Mouse (Mus musculus): ENCODE measurements around the gene Olfr152.

Olfr152 gene

GRCm38 (mm10) chr2:87779183-87779582, at the start of gene Olfr152:
TSS of gene Olfr152 (plus strand) at chr2:87779483.
- no peak for DNase-seq

GRCm38 (mm10) chr2:87739878-87740277, 39.4 kb upstream of the Olfr152 start, which contains the start of gene Olfr1138:
TSS of gene Olfr1138 (minus strand) at chr2:87739978.
- no peak for DNase-seq

GRCm38 (mm10) chr2:87743452-87743851, 35.8 kb upstream of the Olfr152 start, which contains the start of gene Olfr1140:
TSS of gene Olfr1140 (plus strand) at chr2:87743752.
- DNase-seq = no peak

GRCm38 (mm10) chr2:87753891-87754290, 25.4 kb upstream of the Olfr152 start, which contains the start of gene Olfr1141:
TSS of gene Olfr1141 (minus strand) at chr2:87753991.
- no peak for DNase-seq

DNA sequence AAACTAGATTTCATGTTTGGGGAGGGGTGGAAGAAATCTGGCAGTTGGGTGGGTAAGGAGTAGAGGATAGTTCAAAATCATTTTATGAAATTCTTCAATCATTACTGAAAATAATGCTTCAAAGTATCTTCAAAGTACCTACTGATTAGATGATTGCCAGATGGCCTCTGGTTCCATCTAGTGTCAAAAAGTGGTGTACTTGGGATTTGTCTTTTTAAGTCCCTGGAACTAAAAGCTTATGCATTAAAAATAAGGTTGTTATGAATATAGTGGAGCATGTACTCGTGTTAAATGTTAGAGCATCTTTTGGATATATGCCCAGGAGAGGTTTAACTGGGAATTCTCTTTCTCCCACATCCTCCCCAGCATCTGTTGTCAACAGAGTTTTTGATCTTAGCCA, 3.1 kb upstream of the Olfr152 start:
- DNase-seq = no peak

GRCm38 (mm10) chr2:87800292-87800691, 21.0 kb downstream of the Olfr152 start, which contains the start of gene Olfr1143:
TSS of gene Olfr1143 (plus strand) at chr2:87800592.
- no peak for DNase-seq

DNA sequence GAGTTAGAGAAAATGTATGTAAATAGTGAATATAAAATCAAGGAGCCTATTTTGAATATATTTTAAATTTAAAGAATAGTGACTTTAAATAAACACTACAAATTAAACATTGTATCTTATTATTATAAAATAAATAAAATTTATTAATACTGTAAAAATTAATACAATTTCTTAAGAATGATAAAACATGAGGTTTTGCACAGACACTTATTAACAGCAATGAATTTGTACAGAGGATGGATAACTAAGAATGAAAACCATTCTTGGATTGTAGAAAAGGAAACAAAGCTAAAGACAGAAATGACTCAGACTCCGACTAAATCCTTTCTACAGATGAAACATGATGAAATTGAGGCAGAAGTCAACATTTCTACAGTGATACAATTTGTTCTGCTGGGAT, 30.2 kb downstream of the Olfr152 start, which contains the start of gene Olfr1145:
Olfr1145 (plus strand) TSS at position 301 of the 400 bp plus-strand sequence.
- DNase-seq = no peak

DNA sequence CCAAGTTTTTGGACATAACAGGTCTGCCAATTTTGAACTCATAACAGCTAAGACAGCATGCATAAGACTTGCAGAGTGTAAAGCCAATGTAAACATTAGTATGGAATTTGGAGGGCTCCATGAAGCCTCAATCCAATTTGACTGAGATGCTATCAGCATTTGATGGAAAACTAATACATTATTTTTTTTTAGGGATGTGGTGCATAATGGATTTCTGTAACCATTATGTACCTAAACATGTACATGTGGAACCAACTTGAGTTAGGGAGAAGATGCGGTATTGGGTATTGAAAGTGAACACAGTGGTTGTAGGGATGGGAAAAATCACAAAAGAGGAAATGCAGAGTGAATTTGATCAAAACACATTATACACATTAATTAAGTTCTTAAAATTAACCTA, 51.0 kb downstream of the Olfr152 start, which contains the start of gene Olfr1148:
Olfr1148 (plus strand) TSS at position 301 of the 400 bp plus-strand sequence.
- no peak for DNase-seq
